In the genomic region with DNA sequence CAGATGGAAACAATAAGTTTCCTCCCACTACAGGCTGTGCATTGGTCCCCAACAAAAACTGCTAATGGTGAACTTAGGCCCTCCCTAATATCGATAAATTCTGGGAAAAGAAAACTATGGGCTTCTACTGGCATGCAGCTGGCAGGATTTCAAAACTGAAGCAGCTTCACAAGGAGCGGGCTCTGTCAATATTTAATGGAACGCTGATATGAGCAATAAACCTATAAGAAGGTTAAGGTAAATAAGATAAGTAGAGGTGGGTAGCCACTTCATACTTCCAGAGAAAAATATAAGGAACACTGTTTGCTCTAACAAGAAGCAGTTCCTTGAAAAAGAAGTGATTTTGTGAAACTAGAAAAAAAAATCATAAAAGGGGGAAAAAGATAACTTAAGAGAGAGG, we compare ENCODE assay signal across 31 mouse cellular contexts. TPM values are rescaled to one million over a fixed set of nuclear protein-coding genes. Genes with fewer than 3 reads are reported as not detected.
DNase-seq lines count a peak whose midpoint lies in the region; ATAC-seq lines count a peak whose summit lies in the region.
"Had no signal": no experiment of that assay in that cellular context is flagged by ENCODE, and none has a peak within 500 bp of the region (broad histone marks: within the 10 kb centered on the region; RNA-seq: fewer than 3 reads in every experiment).

No protein-coding gene starts in this region.

- no peaks in the 10 kb centered on the region for H3K27me3 ChIP-seq in lung, embryonic 15.5 days
- H3K27me3 ChIP-seq in stomach, embryonic 15.5 days (replicated peaks) = no peaks in the 10 kb centered on the region
- no peaks in the 10 kb centered on the region for H3K27me3 ChIP-seq in midbrain, embryonic 15.5 days (replicated peaks)
- H3K27me3 ChIP-seq: embryonic facial prominence, embryonic 13.5 days; forebrain, embryonic 12.5 days; forebrain, embryonic 15.5 days; heart, embryonic 12.5 days; heart, embryonic 15.5 days; hindbrain, embryonic 13.5 days had no signal

- H3K4me2 ChIP-seq in lung, embryonic 15.5 days = no peak overlapping the region
- H3K4me2 ChIP-seq in stomach, embryonic 15.5 days = no peak overlapping the region
- H3K4me2 ChIP-seq in midbrain, embryonic 15.5 days = no peak overlapping the region
- H3K4me2 ChIP-seq: embryonic facial prominence, embryonic 13.5 days; forebrain, embryonic 12.5 days; forebrain, embryonic 15.5 days; heart, embryonic 12.5 days; heart, embryonic 15.5 days; hindbrain, embryonic 13.5 days had no signal

- no peak overlapping the region for H3K4me3 ChIP-seq in lung, embryonic 15.5 days
- H3K4me3 ChIP-seq in stomach, embryonic 15.5 days (replicated peaks) = no peak overlapping the region
- H3K4me3 ChIP-seq in midbrain, embryonic 15.5 days = no peak overlapping the region
- H3K4me3 ChIP-seq: embryonic facial prominence, embryonic 10.5 days; embryonic facial prominence, embryonic 13.5 days; erythroblast, embryonic 14.5 days; forebrain, embryonic 12.5 days; forebrain, embryonic 15.5 days; heart, embryonic 12.5 days; heart, embryonic 15.5 days; hindbrain, embryonic 10.5 days; hindbrain, embryonic 13.5 days had no signal

- WGBS in lung, embryonic 15.5 days = 38% methylated on average over 3 of the region's 3 CpGs
- WGBS in stomach, embryonic 15.5 days = 51% methylated on average over 3 of the region's 3 CpGs
- 90% methylated on average over 3 of the region's 3 CpGs for WGBS in midbrain, embryonic 15.5 days

- H3K9ac ChIP-seq in lung, embryonic 15.5 days = no peak overlapping the region
- no peak overlapping the region for H3K9ac ChIP-seq in stomach, embryonic 15.5 days
- no peak overlapping the region for H3K9ac ChIP-seq in midbrain, embryonic 15.5 days
- H3K9ac ChIP-seq: embryonic facial prominence, embryonic 13.5 days; forebrain, embryonic 12.5 days; forebrain, embryonic 15.5 days; heart, embryonic 12.5 days; heart, embryonic 15.5 days; hindbrain, embryonic 13.5 days had no signal

- H3K9me3 ChIP-seq in lung, embryonic 15.5 days = no peaks in the 10 kb centered on the region
- no peaks in the 10 kb centered on the region for H3K9me3 ChIP-seq in stomach, embryonic 15.5 days
- no peaks in the 10 kb centered on the region for H3K9me3 ChIP-seq in midbrain, embryonic 15.5 days
- H3K9me3 ChIP-seq: embryonic facial prominence, embryonic 10.5 days; embryonic facial prominence, embryonic 13.5 days; forebrain, embryonic 12.5 days; forebrain, embryonic 15.5 days; heart, embryonic 12.5 days; heart, embryonic 15.5 days; hindbrain, embryonic 10.5 days; hindbrain, embryonic 13.5 days had no signal

- DNase-seq in lung, postnatal 14 days = no peak
- peak; percentile 7 for DNase-seq in lung, postnatal 36 days
- DNase-seq in lung, adult 18-20 months = no peak
- no peak for DNase-seq in urinary bladder, postnatal 14 days (ENCODE audit: low spot score)
- DNase-seq: adrenal gland, adult 2 months; adrenal gland, postnatal 14 days; cerebellum, adult 11 months; cerebellum, adult 2 months; cerebellum, adult 9-11 months; cerebellum, postnatal 36 days; embryo, embryonic 11 days; gastrocnemius, postnatal 25 days; heart, adult 18-20 months; heart, postnatal 10 days; heart, postnatal 36 days had no signal

- peak overlapping the region; percentile 59 for H3K27ac ChIP-seq in lung, embryonic 15.5 days
- no peak overlapping the region for H3K27ac ChIP-seq in stomach, embryonic 15.5 days
- no peak overlapping the region for H3K27ac ChIP-seq in midbrain, embryonic 15.5 days
- H3K27ac ChIP-seq: embryonic facial prominence, embryonic 10.5 days; embryonic facial prominence, embryonic 13.5 days; forebrain, embryonic 12.5 days; forebrain, embryonic 15.5 days; heart, embryonic 15.5 days; hindbrain, embryonic 10.5 days; hindbrain, embryonic 13.5 days had no signal

- ATAC-seq in lung, embryonic 15.5 days (ENCODE audit: borderline replicate concordance, extremely low read depth, low FRiP score, low TSS enrichment) = peak; percentile 69
- peak; percentile 83 for ATAC-seq in stomach, embryonic 15.5 days (ENCODE audit: insufficient read depth, low FRiP score, low read depth)
- ATAC-seq in midbrain, embryonic 15.5 days (replicated peaks) = no peak
- ATAC-seq: CD4-positive, CD25-positive, alpha-beta regulatory T cell, adult 4 months; forebrain, embryonic 15.5 days had no signal

- no peaks in the 10 kb centered on the region for H3K36me3 ChIP-seq in lung, embryonic 15.5 days
- no peaks in the 10 kb centered on the region for H3K36me3 ChIP-seq in stomach, embryonic 15.5 days
- no peaks in the 10 kb centered on the region for H3K36me3 ChIP-seq in midbrain, embryonic 15.5 days (replicated peaks)
- H3K36me3 ChIP-seq: embryonic facial prominence, embryonic 10.5 days; embryonic facial prominence, embryonic 13.5 days; forebrain, embryonic 12.5 days; forebrain, embryonic 15.5 days; heart, embryonic 12.5 days; heart, embryonic 15.5 days; hindbrain, embryonic 10.5 days; hindbrain, embryonic 13.5 days had no signal

- no peaks in the 10 kb centered on the region for H3K4me1 ChIP-seq in lung, embryonic 15.5 days
- no peaks in the 10 kb centered on the region for H3K4me1 ChIP-seq in stomach, embryonic 15.5 days
- H3K4me1 ChIP-seq in midbrain, embryonic 15.5 days = no peaks in the 10 kb centered on the region
- H3K4me1 ChIP-seq: embryonic facial prominence, embryonic 10.5 days; embryonic facial prominence, embryonic 13.5 days; forebrain, embryonic 12.5 days; forebrain, embryonic 15.5 days; heart, embryonic 12.5 days; heart, embryonic 15.5 days; hindbrain, embryonic 10.5 days; hindbrain, embryonic 13.5 days had no signal

RNA-seq across cellular contexts. Expression of gene Retnlb, which starts 9.8 kb away (rescaled TPM):
- polyA plus RNA-seq in lung, embryonic 15.5 days (2015; fragmentation: Nextera tagmentation; extraction: Ambion mirVana) = 0.33 and 0.45 TPM in 2 replicates
- polyA plus RNA-seq in stomach, embryonic 15.5 days (2015; fragmentation: Nextera tagmentation; extraction: Ambion mirVana) = not detected in 2 replicates
- not detected in 2 replicates for polyA plus RNA-seq in midbrain, embryonic 15.5 days (2015; fragmentation: Nextera tagmentation; extraction: Ambion mirVana)
- polyA plus RNA-seq: adrenal gland, adult 2 months; C2C12; CD4-positive, CD25-positive, alpha-beta regulatory T cell, adult 4 months; cerebellum, adult 2 months; cortical plate, adult 2 months; embryonic facial prominence, embryonic 10.5 days; embryonic facial prominence, embryonic 13.5 days; erythroblast, embryonic 14.5 days; forebrain, embryonic 12.5 days; forebrain, embryonic 15.5 days; gonadal fat pad, adult 2 months; heart, embryonic 12.5 days; heart, embryonic 15.5 days; hindbrain, embryonic 10.5 days; hindbrain, embryonic 13.5 days had no signal

RNA-seq across cellular contexts. Expression of gene Retnla, which starts 15.9 kb away (rescaled TPM):
- 14.3 and 22.5 TPM in 2 replicates for polyA plus RNA-seq in lung, embryonic 15.5 days (2015; fragmentation: Nextera tagmentation; extraction: Ambion mirVana)
- not detected in 2 replicates for polyA plus RNA-seq in stomach, embryonic 15.5 days (2015; fragmentation: Nextera tagmentation; extraction: Ambion mirVana)
- polyA plus RNA-seq in midbrain, embryonic 15.5 days (2015; fragmentation: Nextera tagmentation; extraction: Ambion mirVana) = not detected in 2 replicates
- polyA plus RNA-seq: C2C12; CD4-positive, CD25-positive, alpha-beta regulatory T cell, adult 4 months; cerebellum, adult 2 months; embryonic facial prominence, embryonic 10.5 days; embryonic facial prominence, embryonic 13.5 days; erythroblast, embryonic 14.5 days; forebrain, embryonic 12.5 days; forebrain, embryonic 15.5 days; heart, embryonic 12.5 days; hindbrain, embryonic 10.5 days; hindbrain, embryonic 13.5 days had no signal

RNA-seq across cellular contexts. Expression of gene Retnlg, which starts 45.9 kb away (rescaled TPM):
- polyA plus RNA-seq in lung, embryonic 15.5 days (2015; fragmentation: Nextera tagmentation; extraction: Ambion mirVana) = 0.91 and 1.1 TPM in 2 replicates
- 11.8 and 15.3 TPM in 2 replicates for polyA plus RNA-seq in stomach, embryonic 15.5 days (2015; fragmentation: Nextera tagmentation; extraction: Ambion mirVana)
- polyA plus RNA-seq in midbrain, embryonic 15.5 days (2015; fragmentation: Nextera tagmentation; extraction: Ambion mirVana) = not detected in 2 replicates
- polyA plus RNA-seq: adrenal gland, adult 2 months; C2C12; CD4-positive, CD25-positive, alpha-beta regulatory T cell, adult 4 months; embryonic facial prominence, embryonic 10.5 days; embryonic facial prominence, embryonic 13.5 days; erythroblast, embryonic 14.5 days; forebrain, embryonic 12.5 days; heart, embryonic 12.5 days; hindbrain, embryonic 10.5 days had no signal

RNA-seq across cellular contexts. Expression of gene Trat1, which starts 54.7 kb away (rescaled TPM):
- 0.18 and 0.46 TPM in 2 replicates for polyA plus RNA-seq in lung, embryonic 15.5 days (2015; fragmentation: Nextera tagmentation; extraction: Ambion mirVana)
- 0.04 TPM in 1 of 2 replicates, not detected in the other for polyA plus RNA-seq in stomach, embryonic 15.5 days (2015; fragmentation: Nextera tagmentation; extraction: Ambion mirVana)
- not detected in 2 replicates for polyA plus RNA-seq in midbrain, embryonic 15.5 days (2015; fragmentation: Nextera tagmentation; extraction: Ambion mirVana)
- polyA plus RNA-seq: adrenal gland, adult 2 months; C2C12; embryonic facial prominence, embryonic 10.5 days; embryonic facial prominence, embryonic 13.5 days; erythroblast, embryonic 14.5 days; forebrain, embryonic 15.5 days; heart, embryonic 12.5 days; hindbrain, embryonic 10.5 days had no signal

Comparison
In these comparisons a context has a peak if more than half of its experiments do, and no peak if none do; other contexts are left out.
1. RNA of gene Retnla, which starts 15.9 kb away (polyA plus RNA-seq): 14.3 to 22.5 TPM in lung, embryonic 15.5 days; not detected in stomach, embryonic 15.5 days and not detected in midbrain, embryonic 15.5 days; every median in the first group is over 10 times any median in the second.